Mouse (Mus musculus) lung, embryonic 14.5 days (tissue): ENCODE measurements around the gene Lcn2. TPM values are rescaled to one million over a fixed set of nuclear protein-coding genes. Genes with fewer than 3 reads are reported as not detected.
A peak's percentile ranks its signal among the peaks of the same experiment; 100 is the strongest.

Experiments
- ATAC-seq: fragments of 200-750 bp; cut with Nextera tagmentation; 2 replicates; pipeline ENCODE4 v1.8.0; 2017; ENCODE audit warnings: mild to moderate bottlenecking, moderate TSS enrichment, moderate library complexity; ENCODE audit not compliant: insufficient read depth
- DNase-seq: peaks from one replicate; pipeline ENCODE4 v3.0.0-alpha.2; 2015
- H3K27ac ChIP-seq: fragments of 300-500 bp; sonication (generic); 2 replicates; pipeline ENCODE4 v1.5.1; 2014; ENCODE audit warnings: low read depth, mild to moderate bottlenecking, moderate library complexity
- H3K27me3 ChIP-seq: fragments of 300-500 bp; sonication (generic); 2 replicates; pipeline ENCODE4 v1.6.1; 2014; ENCODE audit warnings: low read length, control low read depth; ENCODE audit not compliant: insufficient read depth
- H3K36me3 ChIP-seq: fragments of 300-500 bp; sonication (generic); 2 replicates; pipeline ENCODE4 v1.6.1; 2014; ENCODE audit warnings: control low read depth; ENCODE audit not compliant: insufficient read depth
- H3K4me1 ChIP-seq: fragments of 300-500 bp; sonication (generic); 2 replicates; pipeline ENCODE4 v1.6.1; 2014; ENCODE audit warnings: antibody characterized with exemption, control low read depth; ENCODE audit not compliant: insufficient read depth
- H3K4me2 ChIP-seq: fragments of 300-500 bp; sonication (generic); 2 replicates; pipeline ENCODE4 v1.6.1; 2014; ENCODE audit warnings: mild to moderate bottlenecking
- H3K4me3 ChIP-seq: fragments of 300-500 bp; sonication (generic); 2 replicates; pipeline ENCODE4 v1.5.1; 2014; ENCODE audit warnings: low read depth, low read length
- H3K9ac ChIP-seq: fragments of 300-500 bp; sonication (generic); 2 replicates; pipeline ENCODE4 v1.6.1; 2014
- H3K9me3 ChIP-seq: fragments of 300-500 bp; sonication (generic); 2 replicates; pipeline ENCODE4 v1.6.1; 2016; ENCODE audit warnings: low read depth, low read length, control low read depth
- CTCF ChIP-seq: IDR thresholded peaks from 2 replicates; pipeline ENCODE4 v1.5.1; 2016; ENCODE audit warnings: antibody characterized with exemption, low read depth
- WGBS: fragments of 180-500 bp; shearing (Covaris S2); extraction: QIAGEN DNeasy Blood & Tissue Kit; methylation state at CpG from one replicate; pipeline ENCODE4 v1.1.7; 2014; 5-methylcytosine and 5-hydroxymethylcytosine counted together
- polyA plus RNA-seq: library from polyadenylated mRNA; unstranded; fragments of >200 nt; fragmentation: Nextera tagmentation; extraction: Ambion mirVana; gene quantifications from 2 replicates; pipeline ENCODE4 v1.2.1, GENCODE M21; 2014

Gene Lcn2
- 1.6 TPM in 1 of 2 replicates, not detected in the other for polyA plus RNA-seq

GRCm38 (mm10) chr2:32387706-32388490, at the start of gene Lcn2:
TSS of gene Lcn2 (minus strand) at chr2:32388252.
- DNase-seq (no peak), ATAC-seq (no peak)
- no peaks in the 10 kb centered on the region for H3K36me3 ChIP-seq
- WGBS = 58% methylated on average over 5 of the region's 5 CpGs
- H3K27ac ChIP-seq = no peak within 1 kb of the TSS
- no peak within 1 kb of the TSS for H3K4me3 ChIP-seq
- H3K27me3 ChIP-seq = no peaks in the 10 kb centered on the region
- H3K4me2 ChIP-seq = no peak within 1 kb of the TSS
- no peak within 1 kb of the TSS for H3K9ac ChIP-seq
- H3K9me3 ChIP-seq = no peaks in the 10 kb centered on the region
- TF ChIP-seq CTCF = no peak
- H3K4me1 ChIP-seq = no peaks in the 10 kb centered on the region

- WGBS = 73% methylated on average over 2 of the region's 2 CpGs
- H3K36me3 ChIP-seq = no peaks in the 10 kb centered on the region
- H3K27ac ChIP-seq = peak overlapping the region; percentile 58; the same call in 1 of the 2 replicates
- no peak overlapping the region for H3K9ac ChIP-seq
- no peak for DNase-seq
- H3K4me1 ChIP-seq = peaks cover 15% of the 10 kb centered on the region; the same call in 1 of the 2 replicates
- H3K4me3 ChIP-seq = no peak overlapping the region
- no peak for ATAC-seq
- H3K9me3 ChIP-seq = no peaks in the 10 kb centered on the region
- H3K27me3 ChIP-seq = no peaks in the 10 kb centered on the region
- H3K4me2 ChIP-seq = no peak overlapping the region
- no peak for TF ChIP-seq CTCF
Observed at GRCm38 (mm10) chr2:32437612-32438166, 49.6 kb upstream of the Lcn2 start.

DNA sequence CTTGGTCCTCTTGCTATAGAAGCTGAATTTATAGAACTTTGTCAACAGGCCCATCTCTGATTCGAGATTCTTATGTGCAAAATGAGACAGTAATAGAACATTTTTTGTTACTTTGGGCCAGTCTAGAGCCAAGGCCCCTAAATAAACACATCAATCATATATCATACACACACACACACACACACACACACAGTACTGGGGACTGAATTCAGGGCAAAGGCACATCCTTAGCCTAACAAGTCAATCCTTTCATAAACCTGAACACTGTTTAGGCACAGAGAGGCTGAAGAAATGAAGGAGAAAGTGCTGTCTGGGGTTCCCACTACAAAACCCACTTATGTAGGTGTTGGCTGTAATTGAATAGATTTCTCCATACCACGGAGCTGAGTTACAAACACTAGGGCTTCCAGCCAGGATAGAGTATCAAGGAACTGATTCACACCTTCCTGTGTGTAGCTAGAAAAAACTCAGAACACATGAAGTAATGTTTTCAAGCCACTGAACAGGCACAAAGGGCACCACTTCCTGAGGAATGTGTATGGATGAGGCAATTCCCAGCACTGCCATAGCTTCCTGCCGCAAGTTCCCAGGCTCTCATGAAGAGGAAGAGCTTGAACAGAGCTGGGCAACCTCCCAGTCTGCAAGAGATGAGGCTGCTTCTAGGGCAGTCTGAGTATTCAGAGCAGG, 48.8 kb upstream of the Lcn2 start:
- Histone ChIP-seq H3K4me2 (no peak overlapping the region), H3K9me3 (no peaks in the 10 kb centered on the region), H3K36me3 (no peaks in the 10 kb centered on the region), H3K27ac (peak overlapping the region; percentile 58), H3K9ac (no peak overlapping the region), H3K27me3 (no peaks in the 10 kb centered on the region), H3K4me1 (peaks cover 15% of the 10 kb centered on the region; the same call in 1 of the 2 replicates), H3K4me3 (no peak overlapping the region)
- ATAC-seq (peak; percentile 52; the same call in 1 of the 2 replicates), DNase-seq (peak; percentile 63)
- WGBS = 44% methylated on average over 3 of the region's 3 CpGs
- no peak for TF ChIP-seq CTCF

- Histone ChIP-seq H3K9me3 (no peaks in the 10 kb centered on the region), H3K27me3 (no peaks in the 10 kb centered on the region), H3K27ac (peak overlapping the region; percentile 82), H3K36me3 (no peaks in the 10 kb centered on the region), H3K4me3 (peak overlapping the region; percentile 40), H3K4me1 (peaks cover 26% of the 10 kb centered on the region), H3K4me2 (peak overlapping the region; percentile 71), H3K9ac (peak overlapping the region; percentile 56)
- TF ChIP-seq CTCF = no peak
- ATAC-seq (peak; percentile 90), DNase-seq (peak; percentile 92)
- 9% methylated on average over 18 of the region's 18 CpGs for WGBS
Observed at GRCm38 (mm10) chr2:32430701-32431676, 42.9 kb upstream of the Lcn2 start.

- 0 out of 2 replicates have a peak overlapping the region, but pooled peaks have one; percentile 63 for H3K27ac ChIP-seq
- H3K9me3 ChIP-seq = no peaks in the 10 kb centered on the region
- H3K4me3 ChIP-seq = no peak overlapping the region
- no peaks in the 10 kb centered on the region for H3K36me3 ChIP-seq
- ATAC-seq = no peak
- H3K9ac ChIP-seq = no peak overlapping the region
- H3K4me2 ChIP-seq = no peak overlapping the region; the same call in 1 of the 2 replicates
- H3K4me1 ChIP-seq = peaks cover 33% of the 10 kb centered on the region
- WGBS = 69% methylated on average over 4 of the region's 4 CpGs
- H3K27me3 ChIP-seq = no peaks in the 10 kb centered on the region
- TF ChIP-seq CTCF = no peak
- no peak for DNase-seq
Observed at GRCm38 (mm10) chr2:32429215-32429891, 41.3 kb upstream of the Lcn2 start.

DNA sequence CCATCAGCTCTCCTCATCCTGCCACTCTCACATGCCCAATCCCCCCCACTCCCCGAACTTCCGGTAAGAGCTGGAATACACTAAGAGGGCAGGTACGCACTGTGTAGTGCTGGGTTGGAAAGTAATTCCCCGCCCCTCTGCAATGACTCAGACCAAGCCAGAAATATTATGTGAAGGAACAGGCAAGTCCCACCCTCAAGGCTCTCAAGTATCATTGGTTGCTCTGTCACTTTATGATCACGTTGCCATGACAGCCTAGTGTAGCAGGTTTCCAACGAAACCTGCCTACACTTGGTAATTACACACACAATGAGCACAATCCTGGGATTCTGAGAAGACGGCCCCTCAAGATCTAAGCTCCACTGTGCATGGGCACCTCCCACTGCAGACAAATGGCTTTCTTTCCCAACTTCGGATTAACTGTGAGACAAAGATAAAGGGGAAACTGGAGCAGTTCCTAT, 40.2 kb upstream of the Lcn2 start:
- ATAC-seq = peak; percentile 51
- WGBS = 40% methylated on average over 8 of the region's 8 CpGs

More for the DNA sequence above, 40.2 kb upstream of the Lcn2 start:
- TF ChIP-seq CTCF = no peak
- DNase-seq = peak; percentile 63
- H3K4me1 ChIP-seq = peaks cover 39% of the 10 kb centered on the region
- peak overlapping the region; percentile 41 for H3K4me2 ChIP-seq
- H3K9ac ChIP-seq = no peak overlapping the region
- peak overlapping the region; percentile 63; the same call in 1 of the 2 replicates for H3K27ac ChIP-seq
- H3K4me3 ChIP-seq = no peak overlapping the region
- H3K36me3 ChIP-seq = no peaks in the 10 kb centered on the region
- no peaks in the 10 kb centered on the region for H3K9me3 ChIP-seq
- no peaks in the 10 kb centered on the region for H3K27me3 ChIP-seq
